Mouse (Mus musculus) CH12F3 (cell line): ENCODE data around the gene Kctd15.

Experiments
- in situ Hi-C: fragments of 300-500 bp; cut with MboI; formaldehyde crosslinking; loops from 2 replicates; pipeline ENCODE4 v1.14.3; 2020; ENCODE audit warnings: low sequenced_read_pairs

The Kctd15 gene

GRCm38 (mm10) chr7:34669336-34669735 is 12.8 kb upstream of the Kctd15 start:
- in situ Hi-C loops = loop anchor here (25.0 kb wide), 1 partner anchor 407 kb away; the partner anchor contains the start of gene Gm6096

GRCm38 (mm10) chr7:34667874-34668273 is 11.3 kb upstream of the Kctd15 start:
- in situ Hi-C loops = loop anchor here (25.0 kb wide), 1 partner anchor 406 kb away; the partner anchor contains the start of gene Gm6096

GRCm38 (mm10) chr7:34663145-34663544 is 6.6 kb upstream of the Kctd15 start:
- in situ Hi-C loops = loop anchor here (5.0 to 25.0 kb wide), 2 partner anchors 36 to 401 kb away; partner anchors contain the start of gene Gm6096

GRCm38 (mm10) chr7:34662227-34662626 is 5.7 kb upstream of the Kctd15 start:
- in situ Hi-C loops = loop anchor here (5.0 to 25.0 kb wide), 2 partner anchors 35 to 400 kb away; partner anchors contain the start of gene Gm6096

- in situ Hi-C loops = loop anchor here (5.0 to 25.0 kb wide), 2 partner anchors 32 to 397 kb away; partner anchors contain the start of gene Gm6096
Observed at GRCm38 (mm10) chr7:34659386-34660085, 3.0 kb upstream of the Kctd15 start.

GRCm38 (mm10) chr7:34655086-34655839 is 1.3 kb downstream of the Kctd15 start:
- in situ Hi-C loops = loop anchor here (25.0 kb wide), 1 partner anchor 393 kb away; the partner anchor contains the start of gene Gm6096

GRCm38 (mm10) chr7:34654441-34655085 is 2.0 kb downstream of the Kctd15 start:
- in situ Hi-C loops = loop anchor here (25.0 kb wide), 1 partner anchor 392 kb away; the partner anchor contains the start of gene Gm6096

- in situ Hi-C loops = loop anchor here (25.0 kb wide), 1 partner anchor 392 kb away; the partner anchor contains the start of gene Gm6096
Observed at GRCm38 (mm10) chr7:34653731-34654440, 2.6 kb downstream of the Kctd15 start.

GRCm38 (mm10) chr7:34652751-34653502 is 3.6 kb downstream of the Kctd15 start:
- in situ Hi-C loops = loop anchor here (25.0 kb wide), 1 partner anchor 391 kb away; the partner anchor contains the start of gene Gm6096

GRCm38 (mm10) chr7:34651381-34651780 is 5.2 kb downstream of the Kctd15 start:
- in situ Hi-C loops = loop anchor here (25.0 kb wide), 1 partner anchor 389 kb away; the partner anchor contains the start of gene Gm6096

GRCm38 (mm10) chr7:34647052-34647451 is 9.5 kb downstream of the Kctd15 start:
- in situ Hi-C loops = no loop called here

GRCm38 (mm10) chr7:34646144-34646795 is 10.3 kb downstream of the Kctd15 start:
- in situ Hi-C loops = no loop called here

- in situ Hi-C loops = no loop called here
Observed at GRCm38 (mm10) chr7:34645623-34646022, 10.9 kb downstream of the Kctd15 start.

GRCm38 (mm10) chr7:34644591-34644990 is 11.9 kb downstream of the Kctd15 start:
- in situ Hi-C loops = no loop called here

- in situ Hi-C loops = no loop called here
Observed at GRCm38 (mm10) chr7:34643329-34643728, 13.2 kb downstream of the Kctd15 start.

GRCm38 (mm10) chr7:34641968-34642367 is 14.6 kb downstream of the Kctd15 start:
- in situ Hi-C loops = no loop called here

- in situ Hi-C loops = no loop called here
Observed at GRCm38 (mm10) chr7:34639798-34640197, 16.7 kb downstream of the Kctd15 start.

GRCm38 (mm10) chr7:34636661-34637060 is 19.9 kb downstream of the Kctd15 start:
- in situ Hi-C loops = no loop called here
